Mouse (Mus musculus) kidney, adult 18-20 months (tissue): ENCODE results near the gene Gmds.

Experiments used
- DNase-seq: peaks from one replicate; pipeline ENCODE4 v3.0.0; 2021

Gene Gmds

DNA sequence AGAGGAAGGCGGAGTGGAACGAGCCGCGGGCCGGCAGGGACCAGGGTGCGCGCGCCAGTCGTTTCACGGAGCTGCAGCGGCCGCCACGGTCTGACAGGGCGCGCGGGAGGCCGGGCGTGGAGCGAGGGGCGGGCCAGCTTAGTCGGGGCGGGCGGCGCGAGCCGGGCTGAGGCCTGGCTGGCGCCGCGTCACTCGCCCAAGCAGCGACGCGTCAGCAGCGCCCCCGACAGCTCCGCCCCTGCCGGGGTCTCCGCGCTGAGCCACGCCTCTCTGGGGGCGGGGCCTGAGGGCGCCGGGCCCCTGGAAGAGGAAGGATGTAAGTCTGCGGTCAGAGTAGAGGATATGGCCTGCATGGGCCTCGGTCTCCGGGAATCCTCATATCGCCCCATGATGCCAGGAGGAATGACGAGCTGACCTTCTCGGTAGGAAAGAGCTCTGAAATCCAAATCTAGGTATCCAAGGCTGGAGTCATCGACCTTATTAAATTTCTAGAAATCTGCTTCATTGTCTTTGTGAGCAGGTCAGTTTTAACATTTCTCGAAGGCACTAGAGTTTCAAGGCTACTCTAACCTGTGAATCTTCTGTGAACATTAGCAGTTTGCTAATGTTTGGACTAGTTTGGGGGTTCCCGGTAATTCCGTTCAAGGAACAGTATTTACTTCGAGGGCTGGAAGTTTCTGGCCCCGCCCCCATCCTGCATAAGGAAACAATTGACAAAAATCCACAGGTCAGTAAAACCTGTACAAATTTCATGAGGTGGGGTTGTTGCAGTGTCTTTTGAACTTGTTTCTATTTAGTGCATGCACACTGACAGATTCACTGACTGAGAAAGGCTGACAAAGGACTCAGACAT, at the start of gene Gmds:
TSS of gene Gmds (minus strand) at position 228 of the 853 bp plus-strand sequence.
- DNase-seq = peak; percentile 96

DNA sequence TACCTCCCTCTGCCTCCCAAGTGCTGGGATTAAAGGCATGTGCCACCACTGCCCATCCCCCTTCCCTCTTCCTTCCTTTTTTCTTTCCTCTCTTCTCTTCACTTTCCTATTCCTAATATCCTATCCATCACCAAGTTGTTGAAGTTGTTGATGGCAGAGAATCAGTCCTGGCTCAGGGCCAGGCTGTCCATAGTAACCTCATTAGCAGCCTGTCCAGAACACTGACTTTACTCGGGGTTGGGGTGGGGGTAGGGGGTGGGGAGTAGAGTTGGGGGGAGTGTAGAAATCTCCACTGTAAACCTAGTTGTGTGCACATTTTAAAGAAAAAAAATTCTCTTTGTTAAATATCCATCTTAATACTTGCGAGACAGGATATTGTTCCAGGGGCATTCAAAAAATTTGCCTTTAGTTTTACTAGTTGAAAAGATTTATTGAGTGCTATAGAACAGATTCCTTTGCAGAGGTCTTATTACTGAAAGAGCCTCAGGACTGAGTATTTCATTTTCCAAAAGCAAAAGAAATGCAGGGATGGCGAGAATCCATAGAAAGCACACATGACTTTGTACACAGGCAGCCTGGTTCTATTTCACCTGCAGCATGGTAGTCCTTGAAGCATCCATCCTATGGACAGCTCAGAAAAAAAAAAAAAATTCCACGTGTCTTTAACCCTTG, 47.0 kb upstream of the Gmds start:
- DNase-seq = no peak

DNA sequence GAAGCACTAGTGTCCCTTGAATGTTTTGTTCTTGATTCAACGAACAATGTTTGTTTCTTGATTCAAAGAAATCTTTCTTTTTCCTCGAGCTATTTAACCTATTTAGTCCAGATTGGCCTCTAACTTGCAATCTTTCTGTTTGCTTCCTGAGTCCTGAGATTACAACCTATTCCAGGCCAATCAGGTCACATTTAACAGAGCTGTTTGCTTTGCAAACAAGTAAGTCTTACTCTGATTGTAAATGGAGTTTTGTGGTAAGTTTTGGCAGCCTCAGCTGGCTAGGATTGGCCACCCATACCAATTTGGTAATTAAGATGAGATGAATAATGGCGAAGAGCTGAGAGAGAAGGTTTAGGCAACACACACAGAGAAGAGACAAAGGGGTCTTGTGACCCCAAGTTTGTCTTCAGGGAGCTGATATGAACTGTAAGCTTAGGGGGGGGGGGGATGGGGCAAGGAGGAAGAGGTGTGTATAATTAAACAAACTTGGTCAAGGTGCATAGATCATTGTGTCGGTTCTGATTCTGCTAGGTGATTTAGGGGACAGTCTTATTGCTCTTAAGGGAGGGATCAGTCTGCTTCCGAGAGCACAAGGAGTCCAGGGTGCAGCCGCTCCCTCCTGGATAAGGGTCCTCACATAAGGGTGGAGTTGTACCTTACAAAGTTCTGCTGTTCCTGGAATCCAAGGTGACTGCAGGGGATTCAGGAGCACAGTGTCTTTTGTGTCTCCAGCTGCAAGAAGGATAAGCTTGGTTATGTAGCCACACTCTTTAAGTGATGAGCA, 43.9 kb upstream of the Gmds start:
- DNase-seq = no peak

DNA sequence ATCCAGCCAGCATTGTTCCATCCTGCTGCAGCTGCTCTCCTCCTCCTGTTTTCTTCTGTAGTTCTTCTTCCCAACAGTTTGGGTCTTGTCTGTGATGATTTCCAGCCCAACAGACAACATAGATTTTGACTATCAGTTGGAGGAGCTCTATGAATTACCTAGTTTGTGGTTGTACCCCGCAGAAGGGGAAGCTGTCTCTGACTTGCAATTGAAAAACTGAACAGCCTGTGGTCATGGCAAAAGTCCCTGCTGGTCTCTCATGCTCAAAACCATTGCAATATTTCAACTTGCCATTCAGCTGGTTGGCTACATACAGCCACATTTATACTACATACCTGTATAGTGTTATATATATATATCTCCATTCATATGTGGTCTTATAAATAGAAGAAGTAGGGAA, 40.1 kb upstream of the Gmds start:
- no peak for DNase-seq

DNA sequence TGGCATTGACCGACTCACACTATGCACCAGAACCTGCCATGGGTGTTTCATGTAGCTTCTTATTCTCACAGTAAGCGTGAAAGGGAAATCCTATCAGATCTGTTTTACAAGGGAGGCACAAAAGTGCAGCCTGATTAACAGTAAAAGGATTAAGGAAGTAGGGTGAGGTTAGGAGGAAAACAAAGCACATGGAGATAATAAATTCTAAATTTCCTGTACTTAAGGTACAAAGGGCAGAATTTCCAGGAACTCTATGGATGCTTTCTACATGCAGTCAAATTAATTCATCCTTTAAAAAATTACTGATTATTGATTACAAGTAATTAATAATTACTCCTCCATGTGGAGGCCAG, 34.0 kb upstream of the Gmds start:
- no peak for DNase-seq

DNA sequence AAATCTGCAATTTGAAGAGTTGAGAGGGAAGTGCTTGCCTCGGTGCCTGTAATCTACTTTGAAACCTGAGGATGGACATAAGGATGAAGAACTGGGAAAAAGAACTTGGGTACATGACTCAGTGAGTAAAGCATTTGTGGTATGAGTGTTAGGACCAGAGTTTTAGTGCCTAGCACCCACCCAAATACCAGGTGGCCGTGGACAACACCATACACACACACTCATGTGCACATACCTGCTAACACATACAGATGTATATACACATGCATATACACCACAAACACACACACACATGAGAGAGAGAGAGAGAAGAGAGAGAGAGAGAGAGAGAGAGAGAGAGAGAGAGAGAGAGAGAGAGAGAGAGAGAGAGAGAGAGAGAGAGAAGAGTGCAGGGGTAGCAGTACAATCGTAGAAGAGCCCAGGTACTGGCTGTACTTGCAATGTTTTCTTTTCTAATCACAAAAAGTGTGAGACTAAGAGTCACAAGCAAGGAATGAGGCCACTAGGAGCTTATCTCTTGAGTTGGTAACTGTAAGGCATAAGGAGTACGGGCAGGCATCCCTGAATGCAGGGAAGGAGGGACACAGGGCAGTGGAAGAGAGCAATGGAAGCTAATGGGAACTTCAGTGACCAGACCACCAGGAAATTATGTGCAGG, 33.5 kb upstream of the Gmds start:
- no peak for DNase-seq

DNA sequence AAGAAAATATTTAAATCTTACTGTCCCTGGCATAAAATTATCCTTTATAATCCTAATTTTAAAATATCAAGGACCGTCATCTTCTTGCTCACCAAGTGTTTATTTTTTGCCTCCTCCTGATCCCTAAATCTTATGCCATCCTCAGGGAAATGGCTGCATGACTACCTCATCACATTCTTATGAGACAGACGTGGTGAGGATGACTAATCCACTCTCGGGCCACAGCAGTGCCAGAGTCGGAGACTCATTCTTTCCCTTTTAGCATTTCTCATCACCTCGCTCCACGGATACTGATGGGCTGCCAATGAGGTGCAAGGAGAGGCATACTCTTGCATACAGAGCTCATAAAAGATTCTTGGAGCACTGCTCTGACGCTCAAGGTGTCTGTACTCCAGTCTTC, 32.2 kb upstream of the Gmds start:
- no peak for DNase-seq

DNA sequence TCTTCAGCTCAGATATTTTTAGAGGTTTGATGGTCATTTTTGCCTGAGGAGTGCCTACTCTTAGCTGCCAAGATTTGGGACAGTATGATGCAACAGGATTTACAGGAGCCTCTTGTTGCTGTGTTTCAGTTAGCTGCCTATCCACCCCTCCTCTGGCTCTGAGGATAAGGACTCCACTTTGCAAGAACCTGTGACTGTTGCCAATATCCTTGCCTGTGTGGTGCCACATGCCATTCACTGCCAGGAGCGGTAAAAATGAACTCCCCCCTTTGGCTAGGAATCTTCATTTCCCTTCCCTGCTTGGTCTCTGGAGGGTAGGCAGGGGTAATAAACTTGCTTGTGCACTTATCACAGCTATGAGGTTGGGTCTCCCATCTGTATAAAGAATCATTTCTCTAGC, 31.6 kb upstream of the Gmds start:
- DNase-seq = no peak

DNA sequence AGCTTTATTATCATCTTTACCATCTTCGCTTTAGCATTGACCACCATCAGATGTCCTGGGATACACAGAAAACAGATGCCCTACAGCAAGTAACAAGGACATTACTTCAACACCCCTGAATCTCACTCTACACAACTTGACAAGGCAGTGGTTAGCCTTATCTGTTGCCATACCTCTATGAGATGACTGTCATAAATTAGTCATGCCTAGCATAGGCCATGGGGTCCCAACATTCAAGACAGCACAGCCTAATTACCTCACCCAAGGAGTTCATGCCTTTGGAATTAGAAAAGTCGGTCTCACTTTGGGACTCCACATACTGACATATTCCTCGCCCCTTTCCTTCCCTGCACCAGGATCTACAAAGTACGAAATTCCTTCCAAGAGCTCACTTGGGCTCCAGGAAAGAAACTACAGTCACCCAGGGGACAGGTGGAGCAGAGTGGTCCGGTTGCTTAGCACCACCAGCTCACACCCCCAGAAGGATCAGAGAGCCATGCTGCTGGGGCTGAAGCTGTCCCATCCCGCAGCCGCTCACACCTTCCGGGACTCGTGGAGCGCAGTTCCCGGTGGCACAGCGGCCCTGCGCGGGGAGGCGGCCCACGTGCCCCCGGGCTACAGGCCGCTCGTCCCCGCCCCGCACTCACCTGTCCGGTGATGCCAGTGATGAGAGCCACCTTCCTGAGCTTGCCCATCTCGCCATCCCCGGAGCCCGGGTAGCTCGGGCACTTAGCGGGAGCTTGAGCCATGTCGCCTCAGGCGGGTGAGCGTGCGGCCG, 616 bp downstream of the Gmds start:
- no peak for DNase-seq

DNA sequence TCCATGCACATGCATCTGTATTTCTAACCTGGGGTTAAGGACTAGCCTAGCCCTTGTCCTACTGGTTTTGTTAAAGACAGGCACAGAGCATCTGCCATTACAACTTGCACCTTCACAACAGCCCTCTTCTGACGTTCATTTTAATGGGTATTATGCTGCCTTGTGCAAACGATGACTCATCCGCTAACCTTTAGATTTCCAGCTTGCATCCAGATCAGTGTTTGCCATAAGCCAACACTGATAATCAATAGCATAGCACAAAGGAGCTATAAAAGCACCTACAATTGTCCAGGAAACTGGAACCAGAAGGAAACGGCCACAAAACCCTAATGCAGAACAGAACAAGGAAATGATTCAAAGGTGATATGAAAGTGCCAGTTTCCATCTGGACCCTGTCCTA, 20.2 kb downstream of the Gmds start:
- DNase-seq = no peak

DNA sequence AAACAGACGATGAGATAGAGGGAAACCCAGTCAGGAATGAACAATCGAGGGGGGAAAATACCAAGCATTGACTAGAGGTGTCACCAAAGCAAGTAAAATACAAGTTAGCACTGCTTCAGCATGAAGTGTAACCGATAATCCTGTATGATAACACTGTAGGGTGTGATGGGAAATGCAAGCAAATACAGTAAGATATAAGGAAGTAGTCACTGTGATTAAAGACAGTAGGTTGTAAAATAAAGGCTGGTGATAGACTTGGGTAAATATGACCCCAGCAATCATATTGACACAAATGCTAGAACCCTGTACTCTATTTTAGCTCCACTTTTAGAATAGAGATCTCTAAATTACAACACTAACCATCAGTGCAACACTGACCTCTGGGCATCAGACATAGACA, 21.2 kb downstream of the Gmds start:
- no peak for DNase-seq

DNA sequence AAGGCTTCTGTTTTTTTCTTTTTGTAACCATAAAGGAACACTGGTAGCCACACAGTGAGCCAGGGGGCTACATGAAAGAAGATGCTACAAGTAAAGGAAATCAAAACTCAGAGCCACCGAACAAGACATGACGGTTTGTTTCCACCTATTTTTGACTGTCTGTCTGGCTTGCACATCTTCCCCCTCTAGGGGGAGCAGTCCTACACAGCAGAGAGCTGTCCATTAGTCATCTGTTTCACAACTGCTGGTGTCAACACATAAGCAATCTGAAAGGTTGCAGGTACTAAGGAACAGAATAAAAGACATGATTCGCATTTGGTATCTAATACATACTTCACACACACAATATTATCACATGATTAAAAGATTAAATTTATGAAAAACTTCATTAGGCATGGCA, 25.9 kb downstream of the Gmds start:
- peak; percentile 51 for DNase-seq

DNA sequence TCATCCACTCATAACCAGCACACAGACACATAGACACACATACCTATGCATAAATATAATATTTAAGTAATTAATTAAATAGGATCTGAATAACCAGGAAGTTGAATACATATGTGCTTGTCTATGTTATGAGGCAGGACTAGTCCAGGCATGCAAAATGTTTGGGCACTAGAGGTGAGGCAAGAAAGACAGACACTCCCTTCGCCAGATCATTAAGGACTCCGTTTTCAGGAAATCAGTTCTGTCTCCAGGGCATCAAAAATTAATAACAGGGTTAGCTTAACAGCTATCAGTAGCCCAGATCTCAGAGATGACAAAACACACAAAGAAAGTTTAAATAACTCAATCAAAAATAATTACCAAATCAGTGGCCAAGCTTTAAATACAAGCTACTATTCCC, 27.1 kb downstream of the Gmds start:
- DNase-seq = no peak

DNA sequence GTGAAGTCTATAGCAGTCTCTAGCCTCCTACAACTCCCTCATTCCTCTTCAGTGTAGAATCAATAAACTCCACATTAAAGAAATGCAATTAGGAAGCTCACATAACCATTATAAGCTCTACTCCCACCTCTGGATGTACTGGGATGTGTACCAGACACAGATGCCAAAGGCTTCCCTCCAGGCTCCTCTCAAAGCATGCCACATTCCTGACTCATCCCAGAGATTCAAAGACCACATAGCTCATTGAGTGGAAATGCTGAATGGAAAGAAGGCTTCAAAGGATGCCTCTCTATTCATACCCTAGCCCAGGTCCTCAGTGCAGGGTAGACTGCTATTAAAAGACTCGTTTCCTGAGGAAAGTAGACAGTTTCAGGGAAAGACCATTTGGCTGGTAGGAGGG, 40.1 kb downstream of the Gmds start:
- DNase-seq = no peak

DNA sequence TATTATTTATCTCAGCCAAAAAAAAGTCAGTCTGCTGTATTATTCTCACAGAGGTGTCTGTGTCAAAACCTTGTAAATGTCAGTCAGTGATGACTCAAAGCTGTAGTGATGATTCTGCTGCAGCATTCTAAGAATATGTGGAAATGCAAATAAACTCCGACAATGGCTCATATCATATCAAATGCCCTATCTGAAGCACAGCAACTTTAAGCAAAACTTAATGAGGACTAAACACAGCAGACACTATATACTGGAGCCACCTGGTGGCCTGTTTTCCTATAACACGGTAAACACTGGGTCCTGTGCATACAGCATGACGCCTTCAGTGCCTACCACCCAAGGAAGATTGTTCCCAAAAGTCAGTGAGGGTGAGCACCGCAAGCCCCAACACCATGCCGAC, 41.1 kb downstream of the Gmds start:
- peak; percentile 41 for DNase-seq

DNA sequence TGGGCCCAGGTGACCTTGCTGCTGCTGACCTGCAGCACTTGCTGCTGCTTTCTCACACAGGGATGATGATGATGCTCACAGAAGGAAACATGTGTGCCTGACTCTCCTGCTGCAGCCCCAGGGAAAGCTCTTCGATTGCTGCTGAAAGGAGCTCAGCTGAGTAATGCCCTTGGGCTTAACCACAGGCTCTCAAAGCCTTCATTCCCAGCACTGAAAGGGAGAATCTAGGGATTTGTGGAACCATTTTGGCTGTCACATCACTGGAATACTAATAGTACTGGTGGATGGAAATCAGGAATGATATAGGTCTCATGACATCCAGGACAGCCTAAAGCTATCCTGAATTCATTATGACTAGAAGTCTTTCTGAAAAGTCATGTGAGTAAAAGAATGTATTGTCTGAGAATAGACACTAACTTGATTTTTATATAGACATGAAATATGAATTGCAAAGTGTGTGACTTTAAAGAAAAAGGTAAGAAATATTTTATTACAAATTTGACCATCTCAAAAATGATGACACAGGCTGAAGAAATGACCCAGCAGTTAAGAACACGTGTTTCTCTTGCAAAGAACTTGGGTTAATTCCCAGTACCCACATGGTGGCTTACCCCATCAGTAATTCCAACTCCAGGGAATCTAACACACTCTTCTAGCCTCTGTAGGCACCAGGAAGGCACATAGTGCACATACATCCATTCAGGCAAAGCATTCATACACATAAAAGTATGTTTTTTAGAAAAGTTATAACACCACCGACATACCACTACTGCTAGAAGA, 43.9 kb downstream of the Gmds start:
- no peak for DNase-seq

DNA sequence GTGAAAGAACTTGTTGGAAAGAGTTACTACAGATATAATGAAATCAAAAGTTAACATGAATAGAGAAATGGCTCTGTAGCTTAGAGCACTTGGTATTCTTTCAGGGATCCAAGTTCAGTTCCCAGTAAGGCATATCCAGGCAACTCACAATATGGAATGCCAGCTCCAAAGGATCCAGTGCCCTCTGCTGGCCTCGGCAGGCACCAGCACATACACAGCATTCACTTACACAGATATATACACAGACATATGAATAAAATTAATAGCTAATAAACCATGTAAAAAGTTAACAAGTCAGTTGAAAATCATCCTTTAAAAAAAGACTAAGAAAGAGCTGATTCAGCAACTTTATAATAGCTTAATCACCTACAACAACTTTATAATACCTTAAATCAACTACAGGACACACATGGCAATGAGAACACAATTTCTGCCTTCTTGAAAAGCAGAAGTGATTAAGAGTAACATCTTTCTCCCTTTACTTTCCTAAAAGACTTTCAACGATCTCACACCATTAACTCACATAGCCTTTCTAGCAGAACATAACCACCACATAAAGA, 65.5 kb downstream of the Gmds start:
- DNase-seq = no peak

DNA sequence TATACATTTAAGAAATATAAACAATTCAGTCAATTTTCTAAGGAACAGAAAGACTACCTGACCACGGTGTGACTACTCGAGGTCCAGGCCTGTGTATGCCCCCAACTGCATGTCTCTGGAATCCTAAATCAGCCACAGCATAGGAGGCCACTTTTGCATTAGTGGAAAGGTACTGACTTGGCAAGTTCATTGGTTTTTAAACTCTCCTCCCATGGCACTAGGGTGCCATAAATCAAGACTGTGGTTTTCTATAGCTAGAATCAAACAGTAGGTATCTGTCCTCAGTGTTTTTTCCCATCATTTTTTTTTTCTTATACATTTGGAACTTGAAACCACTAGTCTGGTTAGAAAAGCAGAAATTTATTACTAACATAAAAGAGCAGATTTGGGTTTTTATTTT, 68.8 kb downstream of the Gmds start:
- no peak for DNase-seq

DNA sequence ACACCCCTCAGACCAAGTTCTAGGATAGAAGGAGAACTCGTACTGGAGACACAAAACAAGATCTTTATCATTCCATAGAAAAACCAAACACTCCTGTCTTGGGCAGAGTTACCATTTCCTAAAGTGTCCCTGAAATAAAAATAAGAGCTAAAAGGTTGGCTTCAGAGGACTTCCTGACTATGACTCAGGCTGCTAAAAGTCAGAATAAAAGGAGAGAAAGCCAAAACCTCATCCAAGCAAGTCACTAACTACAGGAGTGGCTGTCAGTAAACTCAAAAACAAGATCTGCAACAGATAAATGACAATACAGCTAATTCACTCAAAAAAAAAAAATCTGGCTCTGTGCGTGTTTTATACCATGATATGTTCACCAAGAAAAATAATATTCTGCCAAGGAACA, 69.3 kb downstream of the Gmds start:
- no peak for DNase-seq

DNA sequence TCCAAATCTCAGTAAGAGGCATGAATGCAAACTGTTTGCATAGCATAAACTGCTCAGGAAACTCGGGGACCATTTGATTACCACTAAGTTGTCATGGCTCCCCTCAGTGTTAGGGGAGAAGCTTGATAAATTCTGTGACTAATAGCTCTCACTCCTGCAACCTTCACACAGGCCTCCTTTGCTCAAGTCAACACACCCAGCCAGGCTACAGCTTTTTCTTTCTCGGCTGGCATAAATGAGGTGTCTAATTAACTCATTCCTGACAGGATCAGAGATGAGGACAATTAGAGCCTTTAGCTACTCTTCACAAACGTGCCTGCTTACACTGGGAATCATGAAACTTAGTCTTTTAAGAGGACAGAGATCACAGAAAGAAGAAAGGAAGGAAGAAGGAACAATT, 70.3 kb downstream of the Gmds start:
- DNase-seq = no peak

DNA sequence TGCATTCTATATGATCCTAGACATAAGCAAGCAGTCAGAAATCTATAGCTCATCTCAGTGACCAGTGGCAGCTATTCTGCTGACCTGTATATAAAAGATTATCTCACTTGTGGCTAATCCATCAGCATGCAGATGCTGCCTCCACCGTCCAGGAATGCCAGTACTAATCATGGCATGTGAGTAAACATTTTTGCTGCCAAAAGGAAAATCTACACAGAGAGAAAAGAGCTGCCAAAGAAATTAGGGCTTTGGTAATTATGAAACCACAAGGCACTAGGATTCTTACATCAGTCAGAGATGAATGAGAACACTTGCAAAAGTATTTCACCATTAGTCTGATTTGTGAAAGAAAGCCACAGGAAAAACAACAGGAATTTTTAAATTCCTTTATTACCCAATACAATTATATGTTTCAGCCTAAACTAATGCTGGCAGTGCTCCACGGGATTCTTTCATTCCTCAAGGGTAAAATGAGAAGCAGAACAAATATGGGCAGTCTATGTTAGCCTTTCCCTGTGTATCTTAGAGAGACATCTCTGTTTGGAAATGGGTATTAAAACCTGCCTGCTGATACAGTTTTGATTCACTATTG, 71.3 kb downstream of the Gmds start:
- no peak for DNase-seq
